Mouse (Mus musculus) induced T-regulatory cell, adult 2 months (primary cell): ENCODE measurements around the gene Reep3.
A peak's percentile ranks its signal among the peaks of the same experiment; 100 is the strongest.

Experiments
- DNase-seq: peaks from one replicate; pipeline ENCODE4 v3.0.0-alpha.2; 2012; ENCODE audit warnings: low read depth

Gene Reep3

GRCm38 (mm10) chr10:67083446-67084166 is 13.1 kb downstream of the Reep3 start:
- no peak for DNase-seq

DNA sequence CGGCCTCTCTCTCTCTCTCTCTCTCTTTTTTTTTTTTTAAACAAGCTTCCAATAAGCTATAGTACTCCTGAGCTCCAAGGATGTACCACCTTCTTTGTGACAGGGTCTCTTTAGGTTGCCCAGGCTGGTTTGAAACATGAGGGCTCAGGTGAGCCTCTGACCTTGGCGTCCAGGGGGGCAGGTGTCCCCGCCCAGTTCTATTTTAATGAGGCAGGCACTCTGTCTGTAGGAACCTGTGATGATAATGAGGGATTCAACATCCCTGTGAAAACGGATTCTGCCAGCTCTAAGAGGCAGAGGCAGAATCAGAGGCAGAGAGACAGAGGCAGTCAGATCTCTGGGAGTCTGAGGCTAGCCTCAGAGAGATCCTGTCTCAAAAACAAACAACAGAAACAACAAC is 14.2 kb downstream of the Reep3 start:
- DNase-seq, result no peak

- DNase-seq, result no peak
Measured at GRCm38 (mm10) chr10:67081206-67082007, 15.3 kb downstream of the Reep3 start.

- DNase-seq, result no peak
Measured at GRCm38 (mm10) chr10:67079030-67079429, 17.7 kb downstream of the Reep3 start.

DNA sequence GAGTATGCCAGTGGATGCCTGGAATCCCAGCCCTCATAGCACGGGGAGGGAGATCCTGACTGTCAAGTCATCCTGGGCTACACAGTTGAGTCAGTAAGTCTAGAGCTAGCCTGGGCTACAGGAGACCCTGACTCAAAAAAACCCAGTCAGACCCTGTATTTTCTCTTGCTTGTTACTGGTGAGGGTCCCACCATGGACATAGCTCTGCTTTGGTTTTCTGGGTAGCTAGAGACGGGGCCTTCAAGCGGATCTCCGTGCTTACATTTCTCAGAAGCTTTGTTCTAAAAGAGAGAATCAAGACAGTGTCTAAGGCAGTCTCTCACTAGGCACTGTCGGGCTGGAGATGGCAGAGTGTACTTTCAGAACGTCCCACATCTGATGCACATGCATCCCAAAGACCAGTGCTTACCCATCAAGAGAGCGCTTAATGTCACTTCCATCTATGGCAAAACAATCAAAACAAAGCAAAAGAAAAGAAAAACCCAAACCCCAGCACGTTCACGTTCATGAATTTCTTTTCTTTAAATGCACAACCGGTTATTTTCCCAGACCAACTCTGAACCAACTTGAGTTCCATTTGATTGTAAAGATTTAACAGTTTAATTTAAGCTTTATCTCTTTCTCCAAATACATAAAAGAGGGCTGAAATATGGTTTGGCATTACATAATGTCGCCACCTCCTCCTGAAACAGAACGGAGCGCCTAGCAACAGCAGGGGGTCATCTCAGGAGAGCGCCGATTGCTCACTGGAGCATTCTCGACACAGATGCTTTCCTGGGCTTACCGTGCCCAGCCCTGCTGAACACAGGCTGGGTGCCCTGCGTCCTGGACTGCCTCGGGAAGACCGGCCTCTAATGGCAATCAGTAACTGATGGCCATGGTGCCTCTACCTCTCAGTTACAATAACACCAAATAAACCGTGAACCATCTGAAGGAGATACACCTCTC is 20.5 kb downstream of the Reep3 start:
- no peak for DNase-seq

GRCm38 (mm10) chr10:67073577-67073976 is 23.2 kb downstream of the Reep3 start:
- no peak for DNase-seq

GRCm38 (mm10) chr10:67072600-67072999 is 24.1 kb downstream of the Reep3 start:
- no peak for DNase-seq

GRCm38 (mm10) chr10:67071884-67072283 is 24.9 kb downstream of the Reep3 start:
- DNase-seq, result peak; percentile 79

DNA sequence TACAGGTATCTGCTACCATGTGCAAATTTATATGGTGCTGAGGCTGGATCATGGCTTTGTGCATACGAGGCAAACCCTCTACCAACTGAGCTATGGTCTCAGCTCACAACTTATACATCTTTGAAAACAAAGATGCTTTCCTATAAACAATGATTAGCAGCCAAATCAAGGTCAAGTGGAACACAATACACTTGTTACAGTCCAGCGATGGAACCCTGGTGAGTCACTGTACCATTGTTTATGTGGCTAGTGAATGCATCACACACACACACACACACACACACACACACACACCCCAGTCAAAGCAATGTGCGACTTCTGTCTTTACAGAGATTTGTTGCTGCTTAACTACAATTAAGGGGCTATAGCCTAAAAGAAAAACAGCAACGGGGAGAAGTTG is 25.4 kb downstream of the Reep3 start:
- DNase-seq, result no peak

- peak; percentile 74 for DNase-seq
Measured at GRCm38 (mm10) chr10:67069013-67069412, 27.7 kb downstream of the Reep3 start.

DNA sequence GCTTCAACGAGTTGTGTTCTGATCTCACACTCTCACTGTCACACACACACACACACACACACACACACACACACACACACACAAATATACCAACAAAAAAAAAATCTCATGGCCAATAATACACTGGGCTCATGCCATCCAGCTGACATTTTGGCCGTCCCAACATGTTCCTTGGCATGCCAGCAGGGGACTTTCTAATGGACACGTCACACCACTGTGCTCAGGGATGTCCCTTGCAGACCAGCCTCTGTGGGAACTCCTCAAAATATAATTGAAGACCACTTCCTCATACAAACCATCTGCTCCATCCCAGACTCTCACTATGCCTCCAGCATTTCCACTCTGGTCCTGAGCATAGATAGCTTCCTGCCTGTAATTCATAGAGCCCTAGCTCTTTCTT is 30.3 kb downstream of the Reep3 start:
- no peak for DNase-seq

GRCm38 (mm10) chr10:67065927-67066326 is 30.8 kb downstream of the Reep3 start:
- DNase-seq, result no peak

DNA sequence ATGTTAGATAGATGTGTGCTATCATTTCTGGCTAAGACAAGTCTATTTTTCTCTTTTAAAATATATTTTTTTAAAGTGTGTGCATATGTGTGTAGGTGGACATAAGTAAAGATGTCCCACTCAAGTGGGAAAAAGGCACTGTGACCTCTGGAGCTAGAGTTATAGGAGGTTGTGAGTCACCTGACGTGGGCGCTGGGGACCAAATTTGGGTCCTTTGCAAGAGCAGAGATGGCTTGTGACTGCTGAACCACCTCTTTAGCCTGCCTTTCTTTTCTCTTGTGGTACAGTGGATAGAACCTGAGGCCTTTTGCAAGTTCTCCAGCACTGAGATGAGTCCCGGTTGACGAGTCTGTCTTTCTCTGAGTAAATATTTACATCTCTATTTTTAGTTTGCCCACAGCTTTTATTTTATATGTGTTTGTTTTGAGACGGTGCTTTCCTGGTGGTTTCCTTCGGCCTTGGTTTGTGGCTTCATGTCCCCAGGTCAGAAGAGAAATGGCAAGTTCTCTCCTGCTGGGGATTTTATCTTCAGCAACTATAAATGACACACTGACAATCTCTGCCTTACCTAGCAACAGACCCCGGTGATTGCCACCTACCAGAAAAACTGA is 31.4 kb downstream of the Reep3 start:
- DNase-seq, result peak; percentile 70

DNA sequence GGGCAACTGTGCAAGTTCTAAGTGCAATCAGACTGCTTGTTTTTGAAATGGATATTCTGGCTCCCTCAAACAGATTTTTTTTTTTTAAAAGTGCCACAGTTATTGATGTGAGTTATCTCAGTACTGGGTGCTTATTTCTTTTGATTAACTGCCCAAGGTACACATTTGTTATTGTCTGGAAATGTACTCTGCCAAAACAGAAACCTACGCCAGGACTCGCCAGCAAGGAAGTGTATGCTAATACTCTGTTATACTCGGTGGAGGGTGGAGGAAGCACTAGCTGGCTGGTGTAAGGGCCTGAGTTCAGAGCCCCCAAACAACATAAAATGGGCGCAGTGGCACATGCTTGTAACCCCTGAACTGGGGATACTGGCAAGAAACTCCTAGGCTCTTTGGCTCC is 34.9 kb downstream of the Reep3 start:
- no peak for DNase-seq

- no peak for DNase-seq
Measured at GRCm38 (mm10) chr10:67061367-67061801, 35.4 kb downstream of the Reep3 start.

GRCm38 (mm10) chr10:67058702-67059101 is 38.0 kb downstream of the Reep3 start:
- DNase-seq, result no peak

- no peak for DNase-seq
Measured at GRCm38 (mm10) chr10:67058297-67058696, 38.4 kb downstream of the Reep3 start.

- DNase-seq, result no peak
Measured at GRCm38 (mm10) chr10:67057696-67058095, 39.0 kb downstream of the Reep3 start.

- DNase-seq, result no peak
Measured at GRCm38 (mm10) chr10:67057208-67057607, 39.5 kb downstream of the Reep3 start.

DNA sequence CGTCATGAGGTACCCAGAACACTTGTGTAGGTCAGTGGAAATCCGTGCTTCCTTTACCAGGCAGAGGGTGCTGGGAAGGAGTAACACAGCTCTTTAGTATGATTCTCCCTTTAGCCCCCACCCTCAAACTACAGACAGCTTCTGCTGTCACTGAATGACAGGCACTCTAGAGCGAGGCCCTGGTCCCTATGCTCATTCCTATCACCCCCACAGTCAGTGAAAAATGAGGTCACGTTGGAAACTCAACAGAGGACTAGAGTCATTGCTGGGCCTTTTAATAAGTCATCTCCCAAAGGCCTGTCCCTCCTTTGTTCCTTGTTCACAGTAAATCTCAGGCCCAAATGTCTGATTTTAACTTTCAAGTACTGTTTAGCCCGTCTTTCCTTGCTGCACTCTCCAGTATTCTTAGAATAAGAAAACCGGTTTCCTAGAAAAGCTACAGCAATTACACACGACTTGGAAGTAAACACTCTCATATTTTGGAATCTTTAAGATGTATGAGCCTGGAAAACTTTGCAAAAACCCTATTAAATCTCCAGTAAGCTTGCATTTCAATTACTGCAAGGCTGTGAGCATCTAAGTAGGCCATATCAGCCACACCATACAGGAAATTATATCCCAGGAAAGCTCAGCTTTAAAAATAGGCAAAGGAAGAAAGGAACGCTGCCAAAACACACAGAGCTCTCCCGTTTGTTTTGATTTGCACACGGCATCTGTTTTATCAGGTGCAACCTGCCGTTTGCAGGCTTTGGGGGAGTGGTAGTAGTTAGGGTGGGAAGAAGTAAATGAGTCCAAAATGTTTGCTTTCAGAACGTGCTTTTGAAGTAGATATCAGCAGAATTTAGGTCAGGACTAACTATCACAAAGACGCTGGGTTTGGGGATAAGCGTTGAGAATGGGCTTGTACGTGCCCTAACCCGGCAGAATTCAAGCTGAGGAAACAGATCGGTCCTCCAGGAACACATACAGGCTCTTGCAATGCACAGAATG is 40.6 kb downstream of the Reep3 start:
- DNase-seq, result no peak

DNA sequence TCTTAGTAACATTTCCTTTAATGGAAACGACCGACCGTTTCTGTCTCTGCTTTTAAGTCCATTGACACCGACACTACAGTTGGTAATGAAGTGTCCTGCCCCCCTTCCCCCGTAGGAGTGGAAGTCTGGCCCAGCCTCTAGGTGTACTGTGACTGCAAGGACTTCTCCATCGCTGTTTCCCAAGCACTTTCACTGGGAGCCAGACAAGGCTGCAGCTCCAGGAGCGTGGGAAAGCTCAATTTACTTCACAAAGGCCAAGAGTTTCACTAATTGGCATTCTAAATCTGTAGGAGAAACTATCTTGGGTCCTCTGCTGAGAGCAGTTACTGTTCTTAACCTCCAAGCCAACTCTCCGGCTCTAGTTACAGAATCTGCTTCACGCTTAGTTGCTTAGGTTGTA is 43.3 kb downstream of the Reep3 start:
- peak; percentile 22 for DNase-seq
